Mouse (Mus musculus) liver, embryonic 14 days (tissue): ENCODE measurements around the gene Wfdc6b. TPM values are rescaled to one million over a fixed set of nuclear protein-coding genes. Genes with fewer than 3 reads are reported as not detected.

Source experiments
- polyA plus RNA-seq: library from polyadenylated mRNA; depleted of rRNA; stranded (reverse); fragments of >200 nt; gene quantifications from 2 replicates; pipeline ENCODE4 v1.2.3, GENCODE M21; 2012; rRNA removed

Gene Wfdc6b
- not detected in 2 replicates for polyA plus RNA-seq

GRCm38 (mm10) chr2:164613471-164613870 lies at the start of gene Wfdc6b, which contains the start of gene Wfdc8:
Gene Wfdc6b (plus strand): TSS chr2:164613522.
Gene Wfdc8 (minus strand): TSS chr2:164613626.

GRCm38 (mm10) chr2:164573359-164573758 lies 40.0 kb upstream of the Wfdc6b start, which contains the start of gene Spint3:
Gene Spint3 (minus strand): TSS chr2:164573459.

GRCm38 (mm10) chr2:164585025-164585725 lies 28.1 kb upstream of the Wfdc6b start, which contains the start of gene Wfdc6a:
Gene Wfdc6a (minus strand): TSS chr2:164585447.

GRCm38 (mm10) chr2:164593494-164593893 lies 19.8 kb upstream of the Wfdc6b start, which contains the start of gene Eppin:
Gene Eppin (minus strand): TSS chr2:164593594.

GRCm38 (mm10) chr2:164638696-164639095 lies 25.4 kb downstream of the Wfdc6b start, which contains the start of gene Wfdc16:
Gene Wfdc16 (minus strand): TSS chr2:164638796.

GRCm38 (mm10) chr2:164655858-164656257 lies 42.5 kb downstream of the Wfdc6b start, which contains the start of gene Wfdc10:
Gene Wfdc10 (plus strand): TSS chr2:164656046.

GRCm38 (mm10) chr2:164656483-164656882 lies 43.2 kb downstream of the Wfdc6b start, which contains the start of gene Wfdc9:
Gene Wfdc9 (minus strand): TSS chr2:164656583.

Other genes starting within 250 kb of the Wfdc6b start
- gene Slpi, start 224.4 kb upstream of the Wfdc6b start, polyA plus RNA-seq, result 8.6 and 9.0 TPM in 2 replicates
- gene Rbpjl, start 210.4 kb upstream of the Wfdc6b start, polyA plus RNA-seq, result 0.07 TPM in 1 of 2 replicates, not detected in the other
- gene Matn4, start 208.4 kb upstream of the Wfdc6b start, polyA plus RNA-seq, result 0.06 and 0.24 TPM in 2 replicates
- 10.9 and 13.1 TPM in 2 replicates for gene Sdc4, start 169.6 kb upstream of the Wfdc6b start, polyA plus RNA-seq
- gene Sys1, start 156.6 kb upstream of the Wfdc6b start, polyA plus RNA-seq, result 13.3 and 16.2 TPM in 2 replicates
- 0.15 and 0.50 TPM in 2 replicates for gene Gm20458, start 152.6 kb upstream of the Wfdc6b start, polyA plus RNA-seq
- gene Trp53tg5, start 139.8 kb upstream of the Wfdc6b start, polyA plus RNA-seq, result not detected in 2 replicates
- 5.0 and 5.1 TPM in 2 replicates for gene Dbndd2, start 127.4 kb upstream of the Wfdc6b start, polyA plus RNA-seq
- 16.7 and 21.2 TPM in 2 replicates for gene Pigt, start 116.0 kb upstream of the Wfdc6b start, polyA plus RNA-seq
- 0.70 and 1.2 TPM in 2 replicates for gene Wfdc2, start 51.1 kb upstream of the Wfdc6b start, polyA plus RNA-seq
- gene Spint3, start 40.1 kb upstream of the Wfdc6b start, polyA plus RNA-seq, result not detected in 2 replicates
- gene Wfdc6a, start 28.1 kb upstream of the Wfdc6b start, polyA plus RNA-seq, result 0.07 TPM in 1 of 2 replicates, not detected in the other
- not detected in 2 replicates for gene Eppin, start 19.9 kb upstream of the Wfdc6b start, polyA plus RNA-seq
- not detected in 2 replicates for gene Wfdc8, start 104 bp downstream of the Wfdc6b start, polyA plus RNA-seq
- gene Wfdc16, start 25.3 kb downstream of the Wfdc6b start, polyA plus RNA-seq, result not detected in 2 replicates
- not detected in 2 replicates for gene Wfdc10, start 42.5 kb downstream of the Wfdc6b start, polyA plus RNA-seq
- not detected in 2 replicates for gene Wfdc9, start 43.1 kb downstream of the Wfdc6b start, polyA plus RNA-seq
- gene Wfdc11, start 60.6 kb downstream of the Wfdc6b start, polyA plus RNA-seq, result not detected in 2 replicates
- gene Wfdc13, start 71.6 kb downstream of the Wfdc6b start, polyA plus RNA-seq, result not detected in 2 replicates
- gene Spint4, start 85.0 kb downstream of the Wfdc6b start, polyA plus RNA-seq, result not detected in 2 replicates
- not detected in 2 replicates for gene Spint5, start 101.8 kb downstream of the Wfdc6b start, polyA plus RNA-seq
- 1.6 and 1.7 TPM in 2 replicates for gene Wfdc3, start 132.4 kb downstream of the Wfdc6b start, polyA plus RNA-seq
- 26.6 and 27.2 TPM in 2 replicates for gene Dnttip1, start 132.5 kb downstream of the Wfdc6b start, polyA plus RNA-seq
- gene Ube2c, start 156.4 kb downstream of the Wfdc6b start, polyA plus RNA-seq, result 386 and 491 TPM in 2 replicates
- 0.45 and 15.8 TPM in 2 replicates for gene Tnnc2, start 166.4 kb downstream of the Wfdc6b start, polyA plus RNA-seq
- 2.3 and 2.4 TPM in 2 replicates for gene Snx21, start 172.3 kb downstream of the Wfdc6b start, polyA plus RNA-seq
- 19.0 and 20.4 TPM in 2 replicates for gene Acot8, start 191.4 kb downstream of the Wfdc6b start, polyA plus RNA-seq
- 2.2 and 2.4 TPM in 2 replicates for gene Zswim3, start 191.6 kb downstream of the Wfdc6b start, polyA plus RNA-seq
- gene Zswim1, start 209.2 kb downstream of the Wfdc6b start, polyA plus RNA-seq, result 1.8 and 2.2 TPM in 2 replicates
- gene Spata25, start 215.0 kb downstream of the Wfdc6b start, polyA plus RNA-seq, result 0.05 TPM in 1 of 2 replicates, not detected in the other
- gene Ctsa, start 219.4 kb downstream of the Wfdc6b start, polyA plus RNA-seq, result 58.4 and 71.2 TPM in 2 replicates
- 0.88 and 0.89 TPM in 2 replicates for gene Neurl2, start 219.9 kb downstream of the Wfdc6b start, polyA plus RNA-seq
- 6.8 and 8.1 TPM in 2 replicates for gene Pltp, start 244.2 kb downstream of the Wfdc6b start, polyA plus RNA-seq